Mouse (Mus musculus) hindbrain, embryonic 10.5 days (tissue): ENCODE data around the gene Fndc3b. TPM values are rescaled to one million over a fixed set of nuclear protein-coding genes. Genes with fewer than 3 reads are reported as not detected.
"Not testable (repeated sequence)": the region's sequence is repeated elsewhere in the genome, so short reads cannot be mapped to it uniquely, and the experiment has no call there.

ENCODE experiments used
- DNase-seq: peaks from one replicate; pipeline ENCODE4 v3.0.0-alpha.2; 2017; ENCODE audit warnings: low spot score
- H3K27ac ChIP-seq: fragments of 300-500 bp; sonication (generic); 2 replicates; pipeline ENCODE4 v1.5.1; 2016; ENCODE audit warnings: mild to moderate bottlenecking, moderate library complexity
- H3K27me3 ChIP-seq: fragments of 300-500 bp; sonication (generic); 2 replicates; pipeline ENCODE4 v1.6.1; 2016; ENCODE audit warnings: mild to moderate bottlenecking; ENCODE audit not compliant: poor library complexity, insufficient read depth, severe bottlenecking
- H3K36me3 ChIP-seq: fragments of 300-500 bp; sonication (generic); 2 replicates; pipeline ENCODE4 v1.6.1; 2016; ENCODE audit warnings: mild to moderate bottlenecking, moderate library complexity
- H3K4me1 ChIP-seq: fragments of 300-500 bp; sonication (generic); replicated peaks from 2 replicates; pipeline ENCODE4 v1.6.1; 2016; ENCODE audit warnings: mild to moderate bottlenecking
- H3K4me3 ChIP-seq: fragments of 300-500 bp; sonication (generic); 2 replicates; pipeline ENCODE4 v1.5.1; 2016; ENCODE audit warnings: mild to moderate bottlenecking, moderate library complexity
- H3K9me3 ChIP-seq: fragments of 300-500 bp; sonication (generic); 2 replicates; pipeline ENCODE4 v1.6.1; 2016; ENCODE audit warnings: mild to moderate bottlenecking, moderate library complexity
- WGBS: fragments of 180-500 bp; shearing (Covaris S2); methylation state at CpG from one replicate; pipeline ENCODE4 v1.1.7; 2016; 5-methylcytosine and 5-hydroxymethylcytosine counted together
- polyA plus RNA-seq: library from polyadenylated mRNA; unstranded; fragments of >200 nt; fragmentation: Nextera tagmentation; extraction: Ambion mirVana; gene quantifications from 2 replicates; pipeline ENCODE4 v1.2.1, GENCODE M21; 2016

Gene Fndc3b
- polyA plus RNA-seq, 1 experiment from 2014 or later, result 11.2 TPM

DNA sequence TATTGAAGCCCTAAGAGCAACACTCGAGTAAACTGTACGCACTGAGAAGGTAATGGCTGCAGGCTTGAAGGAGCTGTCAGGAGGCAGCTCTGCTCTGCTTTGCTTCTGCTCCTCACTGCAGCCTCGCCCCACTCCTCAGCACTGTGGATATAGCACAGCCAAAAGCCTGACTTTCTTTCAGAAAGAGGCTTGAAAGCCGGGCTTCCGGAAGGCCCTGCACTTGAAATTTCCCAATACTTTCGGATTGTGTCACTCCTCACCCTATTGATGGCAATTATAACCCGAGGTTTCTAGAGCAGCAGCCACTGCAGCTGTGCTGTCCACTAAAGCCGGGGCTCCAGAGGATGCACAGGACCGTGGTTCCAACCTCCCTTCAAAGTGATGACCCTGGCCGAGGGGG lies 227.3 kb downstream of the Fndc3b start:
- H3K27me3 ChIP-seq, result no peaks in the 10 kb centered on the region
- no peak for DNase-seq
- WGBS, result 86% methylated on average over 10 of the region's 10 CpGs
- H3K27ac ChIP-seq, result no peak overlapping the region
- H3K4me3 ChIP-seq, result no peak overlapping the region
- H3K4me1 ChIP-seq, result 0 out of 2 replicates have a peak, but pooled peaks cover 4% of the 10 kb centered on the region
- no peaks in the 10 kb centered on the region for H3K9me3 ChIP-seq
- H3K36me3 ChIP-seq, result peaks cover 27% of the 10 kb centered on the region

DNA sequence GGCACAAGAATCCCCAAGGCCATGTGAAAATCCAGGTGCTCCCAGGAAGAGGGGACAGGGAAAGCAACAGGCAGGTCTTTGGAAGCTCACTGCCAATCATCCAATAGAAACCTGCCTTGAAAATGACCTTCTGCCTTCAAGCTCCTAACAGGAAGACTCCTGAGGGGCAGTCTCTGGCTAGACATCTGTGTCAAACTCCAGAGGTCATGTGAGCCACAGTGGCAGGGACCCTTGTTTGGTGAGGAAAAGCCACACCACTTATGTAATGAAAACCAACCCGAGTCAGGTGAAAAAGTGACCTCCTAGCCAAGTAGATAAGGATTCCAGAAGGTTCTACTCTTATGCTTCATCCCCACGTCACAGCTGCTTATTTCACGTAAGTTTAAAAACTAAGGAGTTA lies 227.8 kb downstream of the Fndc3b start:
- H3K4me3 ChIP-seq, result no peak overlapping the region
- 86% methylated on average over 3 of the region's 3 CpGs for WGBS
- H3K27me3 ChIP-seq, result no peaks in the 10 kb centered on the region
- H3K27ac ChIP-seq, result no peak overlapping the region
- 0 out of 2 replicates have a peak, but pooled peaks cover 4% of the 10 kb centered on the region for H3K4me1 ChIP-seq
- H3K36me3 ChIP-seq, result peaks cover 31% of the 10 kb centered on the region
- DNase-seq, result no peak
- H3K9me3 ChIP-seq, result no peaks in the 10 kb centered on the region

DNA sequence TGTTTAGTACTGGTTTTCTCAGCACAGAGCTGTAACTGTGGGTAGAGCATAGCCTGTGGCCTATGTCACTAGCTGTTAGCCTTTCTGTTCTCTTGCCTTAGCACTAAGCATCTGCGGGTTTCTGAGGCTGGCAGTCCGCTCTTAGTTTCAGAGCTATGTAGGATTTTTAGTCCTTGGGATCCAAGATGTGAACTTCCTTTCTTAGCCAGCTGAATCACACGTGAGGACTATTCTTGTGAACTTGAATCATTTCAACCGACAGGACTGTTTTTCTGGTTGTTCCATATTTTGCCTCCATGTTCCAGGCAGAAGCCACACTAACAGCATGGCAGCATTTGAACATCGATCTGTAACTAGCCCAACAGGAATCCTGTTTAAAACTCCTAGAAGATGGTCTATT lies 229.4 kb downstream of the Fndc3b start:
- Histone ChIP-seq H3K27ac (no peak overlapping the region), H3K4me3 (no peak overlapping the region), H3K27me3 (no peaks in the 10 kb centered on the region), H3K9me3 (no peaks in the 10 kb centered on the region), H3K4me1 (0 out of 2 replicates have a peak, but pooled peaks cover 4% of the 10 kb centered on the region), H3K36me3 (peaks cover 27% of the 10 kb centered on the region)
- DNase-seq, result no peak
- WGBS, result 91% methylated on average over 5 of the region's 5 CpGs

GRCm38 (mm10) chr3:27479378-27479777 lies 231.7 kb downstream of the Fndc3b start:
- Histone ChIP-seq H3K9me3 (no peaks in the 10 kb centered on the region), H3K27ac (no peak overlapping the region), H3K4me1 (0 out of 2 replicates have a peak, but pooled peaks cover 4% of the 10 kb centered on the region), H3K36me3 (peaks cover 16% of the 10 kb centered on the region), H3K4me3 (no peak overlapping the region), H3K27me3 (no peaks in the 10 kb centered on the region)
- WGBS, result 94% methylated on average over 2 of the region's 2 CpGs
- DNase-seq, result no peak

- Histone ChIP-seq H3K9me3 (no peaks in the 10 kb centered on the region), H3K27me3 (no peaks in the 10 kb centered on the region), H3K4me3 (no peak overlapping the region), H3K36me3 (peaks cover 24% of the 10 kb centered on the region), H3K27ac (no peak overlapping the region), H3K4me1 (0 out of 2 replicates have a peak, but pooled peaks cover 4% of the 10 kb centered on the region)
- 94% methylated on average over 16 of the region's 16 CpGs for WGBS
- DNase-seq, result no peak
These were observed 232.4 kb downstream of the Fndc3b start for GRCm38 (mm10) chr3:27478563-27479156.

DNA sequence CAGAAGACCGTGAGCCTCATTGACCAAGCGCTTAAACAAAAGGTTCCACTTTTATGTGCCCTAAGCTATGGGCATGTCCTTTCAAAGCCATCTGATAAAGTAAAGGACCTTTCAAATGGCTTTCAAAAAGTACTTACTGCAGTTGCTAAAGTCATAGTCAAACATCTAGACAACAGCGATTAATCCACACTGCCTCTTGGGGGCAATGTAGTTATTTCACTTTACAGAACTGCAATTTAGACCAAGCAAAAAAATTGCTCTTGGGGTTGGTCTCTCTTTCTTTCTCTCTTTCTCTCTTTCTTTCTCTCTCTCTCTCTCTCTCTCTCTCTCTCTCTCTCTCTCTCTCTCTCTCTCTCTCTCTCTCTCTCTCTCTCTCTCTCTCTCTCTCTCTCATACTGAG lies 233.4 kb downstream of the Fndc3b start:
- H3K4me3 ChIP-seq, H3K9me3 ChIP-seq, H3K27ac ChIP-seq, H3K4me1 ChIP-seq, DNase-seq, H3K27me3 ChIP-seq: not testable (repeated sequence)
- peaks cover 33% of the 10 kb centered on the region for H3K36me3 ChIP-seq
- 94% methylated on average over 3 of the region's 3 CpGs for WGBS

DNA sequence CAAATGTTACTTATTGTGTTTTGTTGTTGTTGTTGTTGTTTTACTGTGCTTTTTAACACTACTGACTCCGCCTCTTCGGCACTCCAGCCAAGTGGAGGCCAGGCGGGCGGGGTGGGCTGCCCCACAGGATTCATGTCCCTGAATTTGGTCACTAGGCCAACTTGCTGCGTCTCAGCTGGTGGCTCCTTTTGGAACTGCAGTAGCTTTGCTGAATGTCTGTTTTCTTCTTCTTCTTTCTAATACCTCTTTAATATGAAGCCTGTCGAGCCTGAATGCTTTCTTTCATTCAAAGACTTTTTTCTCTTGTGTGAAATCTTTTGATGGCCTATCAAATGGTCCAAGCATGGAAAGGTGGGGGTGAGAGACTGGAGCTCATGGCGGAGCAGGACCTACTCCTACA lies 235.2 kb downstream of the Fndc3b start:
- H3K4me3 ChIP-seq, result no peak overlapping the region
- H3K27ac ChIP-seq, result no peak overlapping the region
- H3K36me3 ChIP-seq, result peaks cover 29% of the 10 kb centered on the region
- peaks cover 5% of the 10 kb centered on the region; the same call in 1 of the 2 replicates for H3K9me3 ChIP-seq
- DNase-seq, result no peak
- H3K4me1 ChIP-seq, result no peaks in the 10 kb centered on the region
- WGBS, result 76% methylated on average over 7 of the region's 7 CpGs
- no peaks in the 10 kb centered on the region for H3K27me3 ChIP-seq

GRCm38 (mm10) chr3:27473801-27474599 lies 237.1 kb downstream of the Fndc3b start:
- no peak overlapping the region for H3K27ac ChIP-seq
- 90% methylated on average over 14 of the region's 14 CpGs for WGBS

GRCm38 (mm10) chr3:27472846-27473245 lies 238.3 kb downstream of the Fndc3b start:
- H3K27ac ChIP-seq, result no peak overlapping the region
- peaks cover 42% of the 10 kb centered on the region for H3K36me3 ChIP-seq
- no peaks in the 10 kb centered on the region for H3K4me1 ChIP-seq
- WGBS, result 89% methylated on average over 3 of the region's 3 CpGs
- no peaks in the 10 kb centered on the region for H3K27me3 ChIP-seq
- DNase-seq, result no peak
- peaks cover 5% of the 10 kb centered on the region; the same call in 1 of the 2 replicates for H3K9me3 ChIP-seq
- H3K4me3 ChIP-seq, result no peak overlapping the region

More at GRCm38 (mm10) chr3:27473801-27474599, 237.1 kb downstream of the Fndc3b start:
- no peak overlapping the region for H3K4me3 ChIP-seq
- H3K4me1 ChIP-seq, result no peaks in the 10 kb centered on the region
- no peak for DNase-seq
- H3K36me3 ChIP-seq, result peaks cover 38% of the 10 kb centered on the region
- H3K27me3 ChIP-seq, result no peaks in the 10 kb centered on the region
- peaks cover 5% of the 10 kb centered on the region; the same call in 1 of the 2 replicates for H3K9me3 ChIP-seq

- Histone ChIP-seq H3K36me3 (peaks cover 43% of the 10 kb centered on the region), H3K4me3 (no peak overlapping the region), H3K27me3 (no peaks in the 10 kb centered on the region), H3K9me3 (peaks cover 5% of the 10 kb centered on the region; the same call in 1 of the 2 replicates), H3K27ac (no peak overlapping the region), H3K4me1 (no peaks in the 10 kb centered on the region)
- DNase-seq, result no peak
- 88% methylated on average over 8 of the region's 8 CpGs for WGBS
These were observed 240.3 kb downstream of the Fndc3b start for GRCm38 (mm10) chr3:27470781-27471180.

DNA sequence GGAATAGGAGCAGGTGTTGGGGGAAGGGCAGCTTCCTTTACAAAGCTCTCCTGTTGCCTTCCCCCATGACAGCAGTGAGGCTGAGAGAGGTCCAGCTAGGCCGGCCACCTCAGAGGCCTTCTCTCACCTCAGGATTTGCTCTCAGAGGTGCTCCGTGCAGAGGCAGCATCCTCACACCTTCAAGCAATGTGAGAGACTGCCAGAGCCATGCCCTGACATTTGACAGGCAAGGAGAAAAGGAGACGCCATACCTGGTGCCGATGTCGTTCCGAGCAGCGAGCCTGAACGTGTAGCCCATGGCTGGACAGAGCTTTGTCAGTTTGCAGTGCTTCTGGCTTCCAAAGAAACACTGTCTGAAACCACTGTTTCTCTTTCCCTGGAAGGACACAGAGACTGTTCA lies 241.1 kb downstream of the Fndc3b start:
- peaks cover 5% of the 10 kb centered on the region; the same call in 1 of the 2 replicates for H3K9me3 ChIP-seq
- peaks cover 45% of the 10 kb centered on the region for H3K36me3 ChIP-seq
- 92% methylated on average over 8 of the region's 8 CpGs for WGBS
- H3K4me3 ChIP-seq, result no peak overlapping the region
- H3K27ac ChIP-seq, result no peak overlapping the region
- DNase-seq, result no peak
- no peaks in the 10 kb centered on the region for H3K4me1 ChIP-seq
- H3K27me3 ChIP-seq, result no peaks in the 10 kb centered on the region

DNA sequence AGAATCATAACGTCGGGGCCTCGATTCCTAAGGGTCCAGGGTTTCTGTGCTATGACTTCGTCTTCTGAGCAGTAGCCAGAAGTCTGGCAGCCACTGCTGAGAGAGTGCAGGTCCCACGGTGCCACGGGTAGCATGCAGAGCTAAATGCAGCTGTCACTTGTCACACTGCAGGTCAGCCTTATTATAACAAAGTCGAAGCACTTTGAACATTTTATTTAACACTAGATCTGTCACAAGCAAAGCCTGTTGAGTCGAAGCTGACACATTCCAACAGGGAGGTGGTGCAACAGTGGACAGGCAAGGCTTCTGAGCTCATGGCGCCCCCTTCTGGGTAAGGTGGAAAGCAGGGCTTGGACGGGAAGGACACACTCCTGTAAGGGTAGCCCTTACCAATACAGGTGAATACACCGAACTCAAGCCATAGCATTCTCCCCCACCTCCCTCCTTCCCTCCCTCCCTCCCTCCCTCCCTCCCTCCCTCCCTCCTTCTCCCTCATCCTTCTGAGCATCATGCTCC lies 243.5 kb downstream of the Fndc3b start:
- no peaks in the 10 kb centered on the region for H3K27me3 ChIP-seq
- 82% methylated on average over 11 of the region's 11 CpGs for WGBS
- no peak for DNase-seq
- no peaks in the 10 kb centered on the region for H3K9me3 ChIP-seq
- H3K36me3 ChIP-seq, result peaks cover 46% of the 10 kb centered on the region
- no peak overlapping the region for H3K4me3 ChIP-seq
- no peak overlapping the region for H3K27ac ChIP-seq
- H3K4me1 ChIP-seq, result no peaks in the 10 kb centered on the region

DNA sequence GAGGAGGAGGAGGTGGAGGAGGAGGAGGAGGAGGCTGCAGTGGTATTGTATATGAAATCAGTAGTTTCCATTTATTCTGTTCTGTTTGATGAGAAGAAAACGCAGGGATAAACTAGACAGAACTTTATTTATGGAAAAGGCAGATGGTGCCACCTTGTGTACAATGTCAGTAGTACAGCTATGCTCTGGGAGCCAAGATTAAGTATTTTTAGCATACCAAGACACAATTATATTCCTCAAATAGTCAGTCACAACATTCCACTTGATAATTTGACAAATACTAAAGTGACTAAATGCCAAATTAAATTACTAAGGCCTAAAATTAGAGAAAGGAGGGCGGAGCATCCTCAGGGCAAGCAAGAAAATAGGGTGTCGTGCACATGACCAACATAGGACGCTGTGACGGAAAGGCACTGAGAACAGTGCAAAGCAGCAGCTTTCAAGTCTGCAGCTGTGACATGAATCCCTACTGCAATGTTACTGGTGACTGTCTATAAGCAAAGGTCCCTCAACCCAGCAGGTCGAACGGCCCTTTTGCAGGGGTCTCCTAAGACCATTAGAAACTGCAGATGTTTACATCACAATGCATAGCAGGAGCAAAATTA lies 244.7 kb downstream of the Fndc3b start:
- H3K4me3 ChIP-seq, result no peak overlapping the region
- H3K27me3 ChIP-seq, result no peaks in the 10 kb centered on the region
- WGBS, result 79% methylated on average over 7 of the region's 7 CpGs
- no peak for DNase-seq
- H3K36me3 ChIP-seq, result peaks cover 57% of the 10 kb centered on the region
- H3K4me1 ChIP-seq, result no peaks in the 10 kb centered on the region
- no peak overlapping the region for H3K27ac ChIP-seq
- no peaks in the 10 kb centered on the region for H3K9me3 ChIP-seq
